Mouse (Mus musculus) limb, embryonic 15.5 days (tissue): ENCODE measurements around the gene Lmbr1l. TPM values are rescaled to one million over a fixed set of nuclear protein-coding genes. Genes with fewer than 3 reads are reported as not detected.

Experiments used
- ATAC-seq: fragments of 200-750 bp; cut with Nextera tagmentation; 2 replicates; pipeline ENCODE4 v1.8.0; 2017; ENCODE audit warnings: low read depth, moderate TSS enrichment; ENCODE audit not compliant: insufficient number of reproducible peaks, low FRiP score, low TSS enrichment
- H3K27ac ChIP-seq: fragments of 300-500 bp; sonication (generic); 2 replicates; pipeline ENCODE4 v1.5.1; 2015; ENCODE audit warnings: moderate library complexity, mild to moderate bottlenecking, inconsistent platforms
- H3K27me3 ChIP-seq: fragments of 300-500 bp; sonication (generic); 2 replicates; pipeline ENCODE4 v1.6.1; 2015; ENCODE audit warnings: inconsistent platforms
- H3K36me3 ChIP-seq: fragments of 300-500 bp; sonication (generic); 2 replicates; pipeline ENCODE4 v1.6.1; 2015; ENCODE audit warnings: inconsistent platforms
- H3K4me1 ChIP-seq: fragments of 300-500 bp; sonication (generic); 2 replicates; pipeline ENCODE4 v1.6.1; 2015; ENCODE audit warnings: inconsistent platforms
- H3K4me2 ChIP-seq: fragments of 300-500 bp; sonication (generic); 2 replicates; pipeline ENCODE4 v1.6.1; 2015; ENCODE audit warnings: mild to moderate bottlenecking, inconsistent platforms
- H3K4me3 ChIP-seq: fragments of 300-500 bp; sonication (generic); 2 replicates; pipeline ENCODE4 v1.5.1; 2015; ENCODE audit warnings: mild to moderate bottlenecking, inconsistent platforms
- H3K9ac ChIP-seq: fragments of 300-500 bp; sonication (generic); 2 replicates; pipeline ENCODE4 v1.6.1; 2015; ENCODE audit warnings: inconsistent platforms
- H3K9me3 ChIP-seq: fragments of 300-500 bp; sonication (generic); 2 replicates; pipeline ENCODE4 v1.6.1; 2016; ENCODE audit warnings: inconsistent platforms
- WGBS: fragments of 180-500 bp; shearing (Covaris S2); methylation state at CpG from one replicate; pipeline ENCODE4 v1.1.7; 2015; 5-methylcytosine and 5-hydroxymethylcytosine counted together
- polyA plus RNA-seq: library from polyadenylated mRNA; unstranded; fragments of >200 nt; fragmentation: Nextera tagmentation; extraction: Ambion mirVana; gene quantifications from 2 replicates; pipeline ENCODE4 v1.2.1, GENCODE M21; 2015

The Lmbr1l gene
- polyA plus RNA-seq, 1 experiment from 2014 or later = 21.8 TPM

- H3K4me1 ChIP-seq = peaks cover 33% of the 10 kb centered on the region
- WGBS = under 1% methylated on average over 66 of the region's 94 CpGs
- peak within 1 kb of the TSS; percentile 94 for H3K4me3 ChIP-seq
- peak within 1 kb of the TSS; percentile 98 for H3K9ac ChIP-seq
- no peaks in the 10 kb centered on the region for H3K27me3 ChIP-seq
- peak within 1 kb of the TSS; percentile 99 for H3K27ac ChIP-seq
- H3K4me2 ChIP-seq = peak within 1 kb of the TSS; percentile 82
- ATAC-seq = peak; percentile 42
- H3K36me3 ChIP-seq = peaks cover 7% of the 10 kb centered on the region
- H3K9me3 ChIP-seq = no peaks in the 10 kb centered on the region
Measured at GRCm38 (mm10) chr15:98871070-98871915, 46.7 kb downstream of the Lmbr1l start, which contains the start of gene Kmt2d. Gene Kmt2d, minus strand, starts transcription at chr15:98871204.

GRCm38 (mm10) chr15:98870179-98871069 is 47.6 kb downstream of the Lmbr1l start:
- ATAC-seq = no peak
- Histone ChIP-seq H3K4me1 (peaks cover 33% of the 10 kb centered on the region), H3K27ac (peak overlapping the region; percentile 99), H3K4me3 (peak overlapping the region; percentile 94), H3K36me3 (peaks cover 16% of the 10 kb centered on the region), H3K4me2 (peak overlapping the region; percentile 82), H3K27me3 (no peaks in the 10 kb centered on the region), H3K9ac (peak overlapping the region; percentile 98), H3K9me3 (no peaks in the 10 kb centered on the region)
- 1% methylated on average over 15 of the region's 16 CpGs for WGBS

GRCm38 (mm10) chr15:98869342-98870178 is 48.5 kb downstream of the Lmbr1l start:
- Histone ChIP-seq H3K9me3 (no peaks in the 10 kb centered on the region), H3K4me2 (peak overlapping the region; percentile 82), H3K9ac (peak overlapping the region; percentile 98), H3K27me3 (no peaks in the 10 kb centered on the region), H3K36me3 (peaks cover 25% of the 10 kb centered on the region), H3K4me3 (peak overlapping the region; percentile 94), H3K4me1 (peaks cover 33% of the 10 kb centered on the region), H3K27ac (peak overlapping the region; percentile 99; the same call in 1 of the 2 replicates)
- no peak for ATAC-seq
- 6% methylated on average over 8 of the region's 8 CpGs for WGBS

GRCm38 (mm10) chr15:98868346-98869063 is 49.5 kb downstream of the Lmbr1l start:
- peaks cover 33% of the 10 kb centered on the region for H3K4me1 ChIP-seq
- peak overlapping the region; percentile 2; the same call in 1 of the 2 replicates for H3K9ac ChIP-seq
- peak overlapping the region; percentile 63 for H3K27ac ChIP-seq
- H3K9me3 ChIP-seq = no peaks in the 10 kb centered on the region
- peaks cover 35% of the 10 kb centered on the region for H3K36me3 ChIP-seq
- WGBS = 29% methylated on average over 11 of the region's 11 CpGs
- peak overlapping the region; percentile 82 for H3K4me2 ChIP-seq
- no peak for ATAC-seq
- H3K27me3 ChIP-seq = no peaks in the 10 kb centered on the region
- peak overlapping the region; percentile 94 for H3K4me3 ChIP-seq

- Histone ChIP-seq H3K27ac (0 out of 2 replicates have a peak overlapping the region, but pooled peaks have one; percentile 63), H3K9me3 (no peaks in the 10 kb centered on the region), H3K27me3 (no peaks in the 10 kb centered on the region), H3K4me2 (peak overlapping the region; percentile 82), H3K36me3 (peaks cover 47% of the 10 kb centered on the region), H3K4me3 (peak overlapping the region; percentile 13; the same call in 1 of the 2 replicates), H3K4me1 (peaks cover 29% of the 10 kb centered on the region), H3K9ac (no peak overlapping the region)
- 44% methylated on average over 6 of the region's 6 CpGs for WGBS
- no peak for ATAC-seq
Measured at GRCm38 (mm10) chr15:98867321-98867720, 50.7 kb downstream of the Lmbr1l start.

GRCm38 (mm10) chr15:98866501-98866900 is 51.5 kb downstream of the Lmbr1l start:
- Histone ChIP-seq H3K36me3 (peaks cover 55% of the 10 kb centered on the region), H3K4me1 (peaks cover 29% of the 10 kb centered on the region), H3K9me3 (no peaks in the 10 kb centered on the region), H3K4me2 (no peak overlapping the region), H3K27ac (no peak overlapping the region), H3K4me3 (no peak overlapping the region), H3K27me3 (no peaks in the 10 kb centered on the region), H3K9ac (no peak overlapping the region)
- 88% methylated on average over 5 of the region's 5 CpGs for WGBS
- no peak for ATAC-seq

GRCm38 (mm10) chr15:98865771-98866170 is 52.3 kb downstream of the Lmbr1l start:
- Histone ChIP-seq H3K4me3 (no peak overlapping the region), H3K9me3 (no peaks in the 10 kb centered on the region), H3K4me1 (peaks cover 29% of the 10 kb centered on the region), H3K36me3 (peaks cover 63% of the 10 kb centered on the region), H3K4me2 (no peak overlapping the region), H3K27ac (no peak overlapping the region), H3K9ac (no peak overlapping the region), H3K27me3 (no peaks in the 10 kb centered on the region)
- 90% methylated on average over 8 of the region's 8 CpGs for WGBS
- ATAC-seq = no peak

- WGBS = 97% methylated on average over 6 of the region's 6 CpGs
- Histone ChIP-seq H3K27ac (no peak overlapping the region), H3K9ac (no peak overlapping the region), H3K36me3 (peaks cover 71% of the 10 kb centered on the region), H3K4me3 (no peak overlapping the region), H3K4me1 (peaks cover 28% of the 10 kb centered on the region), H3K4me2 (no peak overlapping the region), H3K27me3 (no peaks in the 10 kb centered on the region), H3K9me3 (no peaks in the 10 kb centered on the region)
- no peak for ATAC-seq
Measured at GRCm38 (mm10) chr15:98864951-98865350, 53.1 kb downstream of the Lmbr1l start.

- H3K4me1 ChIP-seq = peaks cover 14% of the 10 kb centered on the region
- no peak for ATAC-seq
- no peaks in the 10 kb centered on the region for H3K9me3 ChIP-seq
- no peak overlapping the region for H3K27ac ChIP-seq
- no peak overlapping the region for H3K4me2 ChIP-seq
- H3K36me3 ChIP-seq = peaks cover 84% of the 10 kb centered on the region
- no peak overlapping the region for H3K4me3 ChIP-seq
- WGBS = 91% methylated on average over 12 of the region's 12 CpGs
- no peak overlapping the region for H3K9ac ChIP-seq
- no peaks in the 10 kb centered on the region for H3K27me3 ChIP-seq
Measured at GRCm38 (mm10) chr15:98863451-98863958, 54.5 kb downstream of the Lmbr1l start.

GRCm38 (mm10) chr15:98861701-98862410 is 56.2 kb downstream of the Lmbr1l start:
- H3K4me1 ChIP-seq = no peaks in the 10 kb centered on the region
- no peak overlapping the region for H3K4me3 ChIP-seq
- H3K36me3 ChIP-seq = peaks cover 97% of the 10 kb centered on the region
- H3K4me2 ChIP-seq = no peak overlapping the region
- no peak overlapping the region for H3K9ac ChIP-seq
- H3K27me3 ChIP-seq = no peaks in the 10 kb centered on the region
- 89% methylated on average over 21 of the region's 21 CpGs for WGBS
- H3K27ac ChIP-seq = no peak overlapping the region
- no peaks in the 10 kb centered on the region for H3K9me3 ChIP-seq
- ATAC-seq = no peak
